Mouse (Mus musculus) brain, embryonic 14.5 days (tissue): ENCODE measurements around the gene Gfi1.

Source experiments
- CTCF ChIP-seq: fragments of 200-500 bp; IDR thresholded peaks from 2 replicates; pipeline ENCODE4 v1.5.1; 2012; ENCODE audit warnings: inconsistent platforms, mild to moderate bottlenecking, moderate library complexity, borderline replicate concordance; ENCODE audit not compliant: insufficient read depth, insufficient read length; ENCODE audit errors: extremely low read depth
- POLR2A ChIP-seq: fragments of 200-500 bp; IDR thresholded peaks from 2 replicates; pipeline ENCODE4 v1.6.1; 2012; ENCODE audit warnings: mild to moderate bottlenecking, inconsistent platforms, borderline replicate concordance; ENCODE audit not compliant: poor library complexity, insufficient read depth, insufficient read length, severe bottlenecking; ENCODE audit errors: extremely low read depth

DNA sequence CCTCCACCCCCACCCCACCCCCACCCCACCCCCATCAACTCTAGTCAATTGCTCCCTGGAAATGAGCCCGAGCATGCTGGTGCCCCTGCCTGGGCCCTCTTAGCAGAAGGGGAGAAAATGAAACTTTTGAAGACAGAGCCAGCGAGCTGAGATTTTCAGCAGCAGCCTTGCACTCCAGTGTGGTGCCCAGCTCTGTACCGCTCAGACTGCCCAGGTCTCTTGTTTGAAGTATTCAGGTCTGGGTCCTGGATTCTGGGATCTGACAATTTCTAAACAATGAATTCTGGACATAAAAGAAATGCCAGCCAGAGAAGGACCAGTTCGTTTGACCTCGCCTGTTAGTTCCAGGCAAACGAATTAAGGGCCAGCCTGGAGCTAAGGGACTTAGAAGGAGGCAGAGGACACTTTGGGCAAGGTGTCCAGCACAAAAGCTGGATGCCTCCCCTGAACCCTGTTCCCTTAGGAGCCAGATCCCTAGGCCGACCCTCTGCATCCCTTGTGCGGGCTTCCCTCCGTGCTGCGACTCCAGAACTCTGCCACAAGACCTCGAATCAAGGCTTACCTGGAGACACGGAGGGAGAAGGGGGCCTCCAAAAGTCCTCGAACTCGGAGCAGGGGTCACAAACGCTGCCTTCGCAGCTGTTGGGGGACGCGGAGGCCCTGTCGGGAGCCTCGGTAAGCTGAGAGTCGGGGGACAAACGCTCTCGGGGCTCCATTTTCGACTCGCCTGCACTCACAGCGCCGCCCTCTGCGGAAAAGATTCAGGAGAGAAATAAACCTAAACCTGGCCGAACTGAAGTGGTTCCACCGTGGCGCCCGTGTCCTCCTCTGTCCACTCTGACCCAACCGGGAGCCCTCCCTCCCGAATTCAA, 2.9 kb downstream of the Gfi1 start:
- TF ChIP-seq CTCF (no peak), POLR2A (no peak)
